Mouse (Mus musculus) lung, postnatal 0 days (tissue): Measurements from ENCODE around the gene Zfp759. TPM values are rescaled to one million over a fixed set of nuclear protein-coding genes. Genes with fewer than 3 reads are reported as not detected.
"Not testable (repeated sequence)": the region's sequence is repeated elsewhere in the genome, so short reads cannot be mapped to it uniquely, and the experiment has no call there.

ENCODE experiments used
- ATAC-seq: fragments of 200-750 bp; cut with Nextera tagmentation; 2 replicates; pipeline ENCODE4 v1.8.0; 2017; ENCODE audit warnings: moderate library complexity
- DNase-seq: peaks from one replicate; pipeline ENCODE4 v3.0.0-alpha.2; 2016; ENCODE audit warnings: low spot score
- H3K27ac ChIP-seq: fragments of 300-500 bp; sonication (generic); 2 replicates; pipeline ENCODE4 v1.5.1; 2014; ENCODE audit warnings: antibody characterized with exemption, mild to moderate bottlenecking, low read length, mixed read lengths
- H3K27me3 ChIP-seq: fragments of 300-500 bp; sonication (generic); replicated peaks from 2 replicates; pipeline ENCODE4 v1.6.1; 2014; ENCODE audit warnings: low read length, mixed read lengths; ENCODE audit not compliant: insufficient read depth
- H3K36me3 ChIP-seq: fragments of 300-500 bp; sonication (generic); 2 replicates; pipeline ENCODE4 v1.6.1; 2014; ENCODE audit warnings: low read length, mixed read lengths; ENCODE audit not compliant: insufficient read depth
- H3K4me1 ChIP-seq: fragments of 300-500 bp; sonication (generic); 2 replicates; pipeline ENCODE4 v1.6.1; 2014; ENCODE audit warnings: antibody characterized with exemption, low read depth, low read length, mixed read lengths; ENCODE audit not compliant: insufficient read depth
- H3K4me2 ChIP-seq: fragments of 300-500 bp; sonication (generic); replicated peaks from 2 replicates; pipeline ENCODE4 v1.6.1; 2014; ENCODE audit warnings: low read depth, mild to moderate bottlenecking, low read length, moderate library complexity, mixed read lengths
- H3K4me3 ChIP-seq: fragments of 300-500 bp; sonication (generic); 2 replicates; pipeline ENCODE4 v1.5.1; 2014; ENCODE audit warnings: low read depth, low read length
- H3K9ac ChIP-seq: fragments of 300-500 bp; sonication (generic); replicated peaks from 2 replicates; pipeline ENCODE4 v1.6.1; 2014; ENCODE audit warnings: low read depth, mild to moderate bottlenecking
- H3K9me3 ChIP-seq: fragments of 300-500 bp; sonication (generic); 2 replicates; pipeline ENCODE4 v1.6.1; 2016; ENCODE audit warnings: low read length, mixed read lengths
- CTCF ChIP-seq: IDR thresholded peaks from 2 replicates; pipeline ENCODE4 v1.5.1; 2016; ENCODE audit warnings: antibody characterized with exemption, mild to moderate bottlenecking
- EP300 ChIP-seq: IDR thresholded peaks from 2 replicates; pipeline ENCODE4 v1.6.1; 2016; ENCODE audit warnings: antibody characterized with exemption, mild to moderate bottlenecking, control low read depth
- WGBS: fragments of 180-500 bp; shearing (Covaris S2); extraction: QIAGEN DNeasy Blood & Tissue Kit; methylation state at CpG from one replicate; pipeline ENCODE4 v1.1.7; 2014; 5-methylcytosine and 5-hydroxymethylcytosine counted together
- polyA plus RNA-seq: library from polyadenylated mRNA; unstranded; fragments of >200 nt; fragmentation: Nextera tagmentation; extraction: Ambion mirVana; gene quantifications from 2 replicates; pipeline ENCODE4 v1.2.1, GENCODE M21; 2015

Gene Zfp759
- 1.1 TPM in 2 replicates for polyA plus RNA-seq

GRCm38 (mm10) chr13:67121360-67121759, at the start of gene Zfp759:
Zfp759 (plus strand) TSS chr13:67121660.
- H3K9ac ChIP-seq, H3K36me3 ChIP-seq, H3K4me1 ChIP-seq, H3K9me3 ChIP-seq, ATAC-seq, H3K4me2 ChIP-seq, H3K27ac ChIP-seq, H3K27me3 ChIP-seq, H3K4me3 ChIP-seq, DNase-seq: not testable (repeated sequence)

- TF ChIP-seq EP300 (no peak), CTCF (no peak)
- Histone ChIP-seq H3K9me3 (peaks cover 13% of the 10 kb centered on the region; the same call in 1 of the 2 replicates), H3K9ac (no peak overlapping the region), H3K4me2 (no peak overlapping the region), H3K36me3 (peaks cover 23% of the 10 kb centered on the region; the same call in 1 of the 2 replicates), H3K27ac (no peak overlapping the region), H3K4me3 (no peak overlapping the region), H3K4me1 (no peaks in the 10 kb centered on the region), H3K27me3 (no peaks in the 10 kb centered on the region)
- no peak for ATAC-seq
- no peak for DNase-seq
- 95% methylated on average over 2 of the region's 2 CpGs for WGBS
These were observed 48.7 kb upstream of the Zfp759 start for GRCm38 (mm10) chr13:67072786-67073185.

- 0 out of 2 replicates have a peak, but pooled peaks cover 9% of the 10 kb centered on the region for H3K36me3 ChIP-seq
These were observed 44.2 kb upstream of the Zfp759 start for GRCm38 (mm10) chr13:67077244-67077643.

GRCm38 (mm10) chr13:67081142-67081713, 40.2 kb upstream of the Zfp759 start:
- Histone ChIP-seq H3K27ac (peak overlapping the region; percentile 75), H3K4me1 (0 out of 2 replicates have a peak, but pooled peaks cover 3% of the 10 kb centered on the region), H3K27me3 (no peaks in the 10 kb centered on the region), H3K4me2 (peak overlapping the region; percentile 69), H3K4me3 (peak overlapping the region; percentile 63), H3K9me3 (no peaks in the 10 kb centered on the region), H3K36me3 (no peaks in the 10 kb centered on the region), H3K9ac (peak overlapping the region; percentile 39; the same call in 1 of the 2 replicates)
- WGBS = under 1% methylated on average over 24 of the region's 24 CpGs
- peak; percentile 91 for DNase-seq
- TF ChIP-seq CTCF (no peak), EP300 (no peak)
- peak; percentile 99 for ATAC-seq

More at GRCm38 (mm10) chr13:67077244-67077643, 44.2 kb upstream of the Zfp759 start:
- H3K27me3 ChIP-seq = no peaks in the 10 kb centered on the region
- H3K9ac ChIP-seq = no peak overlapping the region
- H3K4me1 ChIP-seq = 0 out of 2 replicates have a peak, but pooled peaks cover 3% of the 10 kb centered on the region
- no peak overlapping the region for H3K4me3 ChIP-seq
- ATAC-seq (no peak), DNase-seq (no peak)
- no peak for TF ChIP-seq EP300
- TF ChIP-seq CTCF = no peak
- WGBS = 94% methylated on average over 2 of the region's 2 CpGs
- no peaks in the 10 kb centered on the region for H3K9me3 ChIP-seq
- H3K27ac ChIP-seq = no peak overlapping the region
- no peak overlapping the region for H3K4me2 ChIP-seq

GRCm38 (mm10) chr13:67081946-67082345, 39.5 kb upstream of the Zfp759 start:
- Histone ChIP-seq H3K36me3 (no peaks in the 10 kb centered on the region), H3K4me1 (0 out of 2 replicates have a peak, but pooled peaks cover 3% of the 10 kb centered on the region), H3K9me3 (no peaks in the 10 kb centered on the region), H3K4me3 (no peak overlapping the region), H3K27ac (peak overlapping the region; percentile 75), H3K27me3 (no peaks in the 10 kb centered on the region), H3K9ac (no peak overlapping the region), H3K4me2 (peak overlapping the region; percentile 69; the same call in 1 of the 2 replicates)
- ATAC-seq = no peak
- WGBS = 55% methylated on average over 1 of the region's 1 CpGs
- no peak for DNase-seq
- no peak for TF ChIP-seq CTCF
- no peak for TF ChIP-seq EP300

- WGBS = 55% methylated on average over 1 of the region's 1 CpGs
- ATAC-seq = no peak
- Histone ChIP-seq H3K4me2 (no peak overlapping the region), H3K9me3 (no peaks in the 10 kb centered on the region), H3K36me3 (no peaks in the 10 kb centered on the region), H3K27me3 (no peaks in the 10 kb centered on the region), H3K9ac (no peak overlapping the region), H3K27ac (no peak overlapping the region), H3K4me3 (no peak overlapping the region), H3K4me1 (no peaks in the 10 kb centered on the region)
- DNase-seq = no peak
- no peak for TF ChIP-seq EP300
- TF ChIP-seq CTCF = no peak
These were observed 31.3 kb upstream of the Zfp759 start for GRCm38 (mm10) chr13:67090154-67090553.
